Mouse (Mus musculus) liver, postnatal 0 days (tissue): Measurements from ENCODE around the gene Cacnb4. TPM values are rescaled to one million over a fixed set of nuclear protein-coding genes. Genes with fewer than 3 reads are reported as not detected.

Experiments
- ATAC-seq: fragments of 200-750 bp; cut with Nextera tagmentation; 2 replicates; pipeline ENCODE4 v1.8.0; 2017; ENCODE audit warnings: mild to moderate bottlenecking, moderate library complexity
- DNase-seq: peaks from one replicate; pipeline ENCODE4 v3.0.0-alpha.2; 2016
- H3K27ac ChIP-seq: fragments of 300-500 bp; sonication (generic); 2 replicates; pipeline ENCODE4 v1.5.1; 2014; ENCODE audit warnings: antibody characterized with exemption, moderate library complexity, mild to moderate bottlenecking, low read depth
- H3K27me3 ChIP-seq: fragments of 300-500 bp; sonication (generic); 2 replicates; pipeline ENCODE4 v1.6.1; 2014; ENCODE audit warnings: low read length, control low read depth, mixed read lengths; ENCODE audit not compliant: insufficient read depth
- H3K36me3 ChIP-seq: fragments of 300-500 bp; sonication (generic); replicated peaks from 2 replicates; pipeline ENCODE4 v1.6.1; 2014; ENCODE audit warnings: mild to moderate bottlenecking, control low read depth, low read length, moderate library complexity, mixed read lengths; ENCODE audit not compliant: insufficient read depth
- H3K4me1 ChIP-seq: fragments of 300-500 bp; sonication (generic); 2 replicates; pipeline ENCODE4 v1.6.1; 2014; ENCODE audit warnings: antibody characterized with exemption, mild to moderate bottlenecking, control low read depth; ENCODE audit not compliant: insufficient read depth
- H3K4me2 ChIP-seq: fragments of 300-500 bp; sonication (generic); 2 replicates; pipeline ENCODE4 v1.6.1; 2014; ENCODE audit warnings: low read depth, mild to moderate bottlenecking, low read length, moderate library complexity, mixed read lengths
- H3K4me3 ChIP-seq: fragments of 300-500 bp; sonication (generic); 2 replicates; pipeline ENCODE4 v1.5.1; 2014; ENCODE audit warnings: low read depth, low read length
- H3K9ac ChIP-seq: fragments of 300-500 bp; sonication (generic); replicated peaks from 2 replicates; pipeline ENCODE4 v1.6.1; 2014; ENCODE audit warnings: mild to moderate bottlenecking, moderate library complexity
- H3K9me3 ChIP-seq: fragments of 300-500 bp; sonication (generic); 2 replicates; pipeline ENCODE4 v1.6.1; 2016; ENCODE audit warnings: mild to moderate bottlenecking, control low read depth, low read length, mixed read lengths
- CTCF ChIP-seq: sonication (generic); IDR thresholded peaks from 2 replicates; pipeline ENCODE4 v1.5.1; 2016; ENCODE audit warnings: antibody characterized with exemption, low read depth
- EP300 ChIP-seq: IDR thresholded peaks from 2 replicates; pipeline ENCODE4 v1.6.1; 2016; ENCODE audit warnings: antibody characterized with exemption, low read depth, mild to moderate bottlenecking
- WGBS: fragments of 180-500 bp; shearing (Covaris S2); extraction: QIAGEN DNeasy Blood & Tissue Kit; methylation state at CpG from one replicate; pipeline ENCODE4 v1.1.7; 2014; ENCODE audit not compliant: insufficient replicate concordance; 5-methylcytosine and 5-hydroxymethylcytosine counted together
- polyA plus RNA-seq: library from polyadenylated mRNA; unstranded; fragments of >200 nt; fragmentation: Nextera tagmentation; extraction: Ambion mirVana; gene quantifications from 2 replicates; pipeline ENCODE4 v1.2.1, GENCODE M21; 2015

The Cacnb4 gene
- polyA plus RNA-seq, 1 experiment from 2014 or later: 0.27 TPM

DNA sequence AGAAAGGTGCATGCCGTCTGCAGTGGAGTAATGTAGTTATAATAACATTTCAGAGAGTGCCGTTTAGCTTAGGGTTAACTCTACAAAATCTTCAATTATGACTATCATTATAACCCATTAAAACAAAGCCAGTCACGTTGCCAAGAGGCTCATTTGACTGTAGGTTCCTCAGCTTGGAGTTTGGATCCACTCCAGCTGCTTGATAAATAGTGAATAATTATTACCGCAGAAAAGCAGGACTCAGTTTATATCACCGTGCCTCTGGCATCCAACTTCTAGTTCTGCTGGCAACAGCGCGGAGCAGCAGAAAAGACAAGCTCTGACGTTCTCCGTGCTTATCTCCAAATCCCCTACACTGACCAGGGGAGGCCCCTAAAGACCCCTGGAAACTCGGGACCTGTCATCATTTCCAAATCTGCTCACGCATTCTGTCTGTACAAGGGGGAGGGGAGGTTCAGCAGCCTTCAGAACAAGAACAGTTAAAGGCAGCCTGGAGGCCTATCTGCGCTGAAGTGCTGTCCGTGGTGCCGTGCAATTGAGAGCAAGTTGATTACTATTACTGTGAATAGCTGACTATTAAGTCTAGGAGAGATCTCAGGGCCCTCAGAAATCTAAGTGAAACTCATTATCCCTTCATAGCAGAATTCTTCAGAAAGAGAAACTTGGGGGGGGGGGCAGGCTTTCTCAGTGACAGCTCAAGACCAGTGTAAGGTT is 240.6 kb downstream of the Cacnb4 start:
- H3K36me3 ChIP-seq: no peaks in the 10 kb centered on the region
- no peak overlapping the region for H3K9ac ChIP-seq
- peaks cover 4% of the 10 kb centered on the region; the same call in 1 of the 2 replicates for H3K4me1 ChIP-seq
- 77% methylated on average over 14 of the region's 14 CpGs for WGBS
- TF ChIP-seq CTCF: no peak
- TF ChIP-seq EP300: no peak
- no peaks in the 10 kb centered on the region for H3K9me3 ChIP-seq
- H3K4me2 ChIP-seq: no peak overlapping the region
- H3K27ac ChIP-seq: no peak overlapping the region
- no peak for DNase-seq
- no peak for ATAC-seq
- H3K27me3 ChIP-seq: no peaks in the 10 kb centered on the region
- no peak overlapping the region for H3K4me3 ChIP-seq

DNA sequence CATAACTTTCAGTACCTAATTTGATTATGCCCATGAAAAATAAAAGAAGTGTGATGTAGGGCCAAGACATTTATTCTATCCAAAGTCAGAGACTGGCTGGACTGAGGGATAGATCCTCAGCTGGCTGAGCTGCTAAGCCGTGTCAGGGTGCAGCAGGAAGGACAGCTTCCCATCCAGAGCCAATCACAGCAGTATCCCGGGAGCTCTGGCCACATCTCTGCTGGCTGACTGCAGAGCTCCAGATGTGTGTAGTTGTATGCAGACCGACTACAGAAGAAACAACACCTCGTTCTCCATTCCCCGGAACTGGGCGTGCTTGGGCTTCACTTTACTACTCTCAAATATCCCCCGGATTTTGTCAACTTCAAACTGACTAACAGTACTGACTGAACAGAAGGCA is 243.3 kb downstream of the Cacnb4 start:
- Histone ChIP-seq H3K4me2 (no peak overlapping the region), H3K27me3 (no peaks in the 10 kb centered on the region), H3K9ac (no peak overlapping the region), H3K4me3 (no peak overlapping the region), H3K27ac (no peak overlapping the region), H3K4me1 (peaks cover 4% of the 10 kb centered on the region; the same call in 1 of the 2 replicates), H3K36me3 (no peaks in the 10 kb centered on the region), H3K9me3 (no peaks in the 10 kb centered on the region)
- WGBS: 64% methylated on average over 7 of the region's 7 CpGs
- DNase-seq (no peak), ATAC-seq (no peak)
- TF ChIP-seq EP300 (no peak), CTCF (no peak)

- no peak for TF ChIP-seq CTCF
- TF ChIP-seq EP300: no peak
- ATAC-seq (no peak), DNase-seq (no peak)
- Histone ChIP-seq H3K4me1 (peaks cover 7% of the 10 kb centered on the region), H3K9ac (no peak overlapping the region), H3K36me3 (no peaks in the 10 kb centered on the region), H3K27ac (no peak overlapping the region), H3K4me3 (no peak overlapping the region), H3K9me3 (no peaks in the 10 kb centered on the region), H3K27me3 (no peaks in the 10 kb centered on the region), H3K4me2 (no peak overlapping the region)
- WGBS: 79% methylated on average over 3 of the region's 3 CpGs
Observed at GRCm38 (mm10) chr2:52427383-52427782, 249.2 kb downstream of the Cacnb4 start.

GRCm38 (mm10) chr2:52426041-52426440 is 250.6 kb downstream of the Cacnb4 start:
- WGBS: 87% methylated on average over 3 of the region's 3 CpGs
- H3K27ac ChIP-seq: peak overlapping the region; percentile 95; the same call in 1 of the 2 replicates
- peak overlapping the region; percentile 92 for H3K4me2 ChIP-seq
- DNase-seq: no peak
- H3K4me3 ChIP-seq: no peak overlapping the region
- no peaks in the 10 kb centered on the region for H3K9me3 ChIP-seq
- H3K27me3 ChIP-seq: no peaks in the 10 kb centered on the region
- H3K36me3 ChIP-seq: no peaks in the 10 kb centered on the region
- peaks cover 15% of the 10 kb centered on the region for H3K4me1 ChIP-seq
- TF ChIP-seq CTCF (no peak), EP300 (no peak)
- ATAC-seq: no peak
- H3K9ac ChIP-seq: no peak overlapping the region

GRCm38 (mm10) chr2:52425523-52425795 is 251.2 kb downstream of the Cacnb4 start:
- DNase-seq (no peak), ATAC-seq (no peak)
- no peaks in the 10 kb centered on the region for H3K9me3 ChIP-seq
- no peaks in the 10 kb centered on the region for H3K36me3 ChIP-seq
- H3K4me3 ChIP-seq: peak overlapping the region; percentile 97
- peak overlapping the region; percentile 92 for H3K4me2 ChIP-seq
- H3K4me1 ChIP-seq: peaks cover 17% of the 10 kb centered on the region
- 24% methylated on average over 10 of the region's 10 CpGs for WGBS
- no peaks in the 10 kb centered on the region for H3K27me3 ChIP-seq
- H3K9ac ChIP-seq: peak overlapping the region; percentile 74
- TF ChIP-seq CTCF (no peak), EP300 (no peak)
- peak overlapping the region; percentile 95 for H3K27ac ChIP-seq

DNA sequence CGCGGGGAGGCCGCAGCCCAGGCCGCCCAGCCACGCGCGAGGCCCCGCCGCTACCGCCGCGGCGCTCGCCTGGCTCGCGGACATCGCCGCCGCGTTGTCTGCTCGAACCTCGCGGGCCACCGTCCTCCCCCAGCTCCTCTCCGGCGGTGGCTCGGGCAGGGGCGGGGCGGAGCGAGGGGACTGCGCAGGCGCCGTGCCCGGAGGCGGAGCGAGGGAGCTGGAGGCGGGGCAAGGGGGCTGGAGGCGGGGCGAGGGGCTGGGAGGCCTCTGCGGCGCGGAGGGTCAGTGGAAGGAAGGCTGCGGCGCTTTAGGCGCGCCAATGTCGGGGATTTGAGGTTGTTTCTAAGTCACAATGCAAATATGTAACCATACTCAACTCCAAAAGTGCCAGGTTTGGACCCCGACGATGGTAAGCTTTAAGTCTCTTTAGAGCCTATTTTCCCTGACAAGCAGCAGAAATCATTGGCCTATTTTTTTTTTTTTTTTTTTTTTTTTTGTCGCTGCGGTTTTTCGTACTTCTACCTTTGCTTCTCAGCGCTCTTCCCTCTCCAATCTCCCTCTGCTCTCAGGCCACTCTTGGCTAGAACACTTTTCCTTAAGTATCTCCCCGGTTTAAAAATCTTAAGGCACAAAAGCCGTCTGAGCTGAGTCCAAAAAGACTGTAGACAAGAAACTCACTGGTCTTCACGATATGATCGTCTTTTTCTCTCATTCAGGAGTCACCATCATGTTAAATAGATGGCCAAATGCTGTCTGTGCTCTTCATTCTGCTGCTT is 251.7 kb downstream of the Cacnb4 start, which contains the start of gene Arl5a:
Arl5a (minus strand) TSS at position 155 of the 776 bp plus-strand sequence.
- ATAC-seq (peak; percentile 88), DNase-seq (peak; percentile 98)
- Histone ChIP-seq H3K36me3 (no peaks in the 10 kb centered on the region), H3K9me3 (no peaks in the 10 kb centered on the region), H3K4me1 (peaks cover 17% of the 10 kb centered on the region), H3K9ac (peak within 1 kb of the TSS; percentile 99), H3K4me2 (peak within 1 kb of the TSS; percentile 92), H3K27me3 (no peaks in the 10 kb centered on the region), H3K27ac (peak within 1 kb of the TSS; percentile 95), H3K4me3 (peak within 1 kb of the TSS; percentile 97)
- TF ChIP-seq CTCF (no peak), EP300 (no peak)
- 2% methylated on average over 34 of the region's 57 CpGs for WGBS
